Mouse (Mus musculus): ENCODE measurements at regions not wholly inside any gene's neighbourhood (a gene's known extent, or its start where the extent isn't known, plus 50 kb on each side); places are given as distances from the start of the nearest gene placed in this dataset.

- peak; percentile 85 for ATAC-seq (replicated peaks; ENCODE audit: poor library complexity)
Observed at GRCm38 (mm10) chr2:75137983-75138745, 312.6 kb downstream of the Mtx2 start.

GRCm38 (mm10) chr2:75138746-75139060, 313.1 kb downstream of the Mtx2 start:
- no peak for ATAC-seq (replicated peaks; ENCODE audit: poor library complexity)

GRCm38 (mm10) chr2:75139544-75139943, 313.9 kb downstream of the Mtx2 start:
- ATAC-seq (replicated peaks; ENCODE audit: poor library complexity), result no peak

GRCm38 (mm10) chr2:75142675-75143074, 317.1 kb downstream of the Mtx2 start:
- no peak for ATAC-seq (replicated peaks; ENCODE audit: poor library complexity)

GRCm38 (mm10) chr2:75144861-75145260, 319.3 kb downstream of the Mtx2 start:
- no peak for ATAC-seq (replicated peaks; ENCODE audit: poor library complexity)

GRCm38 (mm10) chr2:75146256-75146655, 320.7 kb downstream of the Mtx2 start:
- no peak for ATAC-seq (replicated peaks; ENCODE audit: poor library complexity)

GRCm38 (mm10) chr2:75147399-75147798, 321.8 kb downstream of the Mtx2 start:
- ATAC-seq (replicated peaks; ENCODE audit: poor library complexity), result no peak

- ATAC-seq (replicated peaks; ENCODE audit: poor library complexity), result no peak
Observed at GRCm38 (mm10) chr2:75147967-75148366, 322.4 kb downstream of the Mtx2 start.

GRCm38 (mm10) chr2:75149036-75149435, 323.4 kb downstream of the Mtx2 start:
- no peak for ATAC-seq (replicated peaks; ENCODE audit: poor library complexity)

GRCm38 (mm10) chr2:75149562-75149961, 324.0 kb downstream of the Mtx2 start:
- no peak for ATAC-seq (replicated peaks; ENCODE audit: poor library complexity)

GRCm38 (mm10) chr2:75150986-75151385, 325.4 kb downstream of the Mtx2 start:
- ATAC-seq (replicated peaks; ENCODE audit: poor library complexity), result peak; percentile 66

GRCm38 (mm10) chr2:75151519-75151918, 325.9 kb downstream of the Mtx2 start:
- no peak for ATAC-seq (replicated peaks; ENCODE audit: poor library complexity)

- peak; percentile 61; the same call in 1 of the 2 replicates for ATAC-seq (replicated peaks; ENCODE audit: poor library complexity)
Observed at GRCm38 (mm10) chr2:75152477-75152990, 326.9 kb downstream of the Mtx2 start.

- no peak for ATAC-seq (replicated peaks; ENCODE audit: poor library complexity)
Observed at GRCm38 (mm10) chr2:75154448-75154847, 328.8 kb downstream of the Mtx2 start.

- no peak for ATAC-seq (replicated peaks; ENCODE audit: poor library complexity)
Observed at GRCm38 (mm10) chr2:75158581-75158980, 333.0 kb downstream of the Mtx2 start.

- no peak for ATAC-seq (replicated peaks; ENCODE audit: poor library complexity)
Observed at GRCm38 (mm10) chr2:75161075-75161474, 335.5 kb downstream of the Mtx2 start.

- no peak for ATAC-seq (replicated peaks; ENCODE audit: poor library complexity)
Observed at GRCm38 (mm10) chr2:75164987-75165386, 339.4 kb downstream of the Mtx2 start.

GRCm38 (mm10) chr2:75176267-75176666, 350.7 kb downstream of the Mtx2 start:
- ATAC-seq (replicated peaks; ENCODE audit: poor library complexity), result no peak

GRCm38 (mm10) chr2:75183293-75183692, 357.7 kb downstream of the Mtx2 start:
- ATAC-seq (replicated peaks; ENCODE audit: poor library complexity), result no peak

- ATAC-seq (replicated peaks; ENCODE audit: poor library complexity), result no peak
Observed at GRCm38 (mm10) chr2:75202587-75203220, 377.1 kb downstream of the Mtx2 start.

GRCm38 (mm10) chr2:75208821-75209758, 383.5 kb downstream of the Mtx2 start:
- no peak for ATAC-seq (replicated peaks; ENCODE audit: poor library complexity)

Measured in megakaryocyte progenitor cell, adult 5-6 weeks (primary cell).